Mouse (Mus musculus) left cerebral cortex, adult 8-10 months (tissue): ENCODE measurements around the gene Cacna2d1. TPM values are rescaled to one million over a fixed set of nuclear protein-coding genes. Genes with fewer than 3 reads are reported as not detected.

ENCODE experiments used
- DNase-seq, 2 experiments: peaks; one replicate each; pipeline ENCODE4 v3.0.0; 2022; ENCODE audit warnings: low spot score in 2 of 2
- total RNA-seq, 4 experiments: library from RNA; stranded (reverse); gene quantifications; 2 replicates each; pipeline ENCODE4 v1.2.4; 2022

Cacna2d1 gene
- total RNA-seq, 4 experiments from 2014 or later = 146 to 167 (median 156) TPM

- DNase-seq = no peak
Measured at GRCm38 (mm10) chr5:16252738-16253513, 318.4 kb downstream of the Cacna2d1 start.

DNA sequence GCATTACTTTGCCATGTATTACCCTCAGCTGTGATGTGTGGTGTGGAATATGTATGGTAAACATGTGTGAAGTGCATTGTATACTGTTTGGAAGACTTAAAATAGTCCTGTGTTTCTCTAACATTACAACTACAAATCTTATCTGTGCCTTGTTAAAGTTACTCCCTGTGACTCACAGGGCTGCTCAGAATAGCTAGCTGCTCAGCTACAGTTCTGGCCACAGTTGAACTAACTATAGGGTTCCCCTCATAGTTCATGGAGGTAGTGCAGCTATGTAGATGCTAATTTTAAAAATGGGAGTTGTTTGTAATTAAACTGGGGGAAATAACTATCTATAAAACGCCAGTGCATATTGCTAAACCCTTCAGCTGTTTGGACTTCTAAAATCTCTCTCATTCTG is 319.3 kb downstream of the Cacna2d1 start:
- DNase-seq = no peak

DNA sequence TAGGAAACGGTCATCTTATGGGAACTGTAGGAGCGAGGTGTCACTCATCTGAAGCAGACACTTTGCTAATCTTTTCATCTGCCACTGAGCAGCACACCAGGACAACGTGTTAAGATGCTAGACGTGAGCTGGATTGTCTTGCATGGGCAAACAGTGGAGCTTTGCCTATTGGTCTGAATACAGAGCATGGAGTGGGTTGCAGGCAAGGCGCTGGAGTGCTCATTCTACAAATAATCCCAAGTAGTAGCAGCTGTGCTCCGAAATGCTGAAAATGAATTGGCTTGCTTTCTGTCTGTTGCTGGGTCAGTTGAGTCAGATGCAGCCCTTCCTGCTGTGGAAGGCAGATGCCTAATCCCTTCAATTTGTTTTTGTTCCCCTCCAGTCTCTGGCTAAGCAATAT is 330.9 kb downstream of the Cacna2d1 start:
- DNase-seq = no peak

- no peak for DNase-seq
Measured at GRCm38 (mm10) chr5:16277058-16277457, 342.6 kb downstream of the Cacna2d1 start.

GRCm38 (mm10) chr5:16281229-16281628 is 346.7 kb downstream of the Cacna2d1 start:
- DNase-seq = no peak

DNA sequence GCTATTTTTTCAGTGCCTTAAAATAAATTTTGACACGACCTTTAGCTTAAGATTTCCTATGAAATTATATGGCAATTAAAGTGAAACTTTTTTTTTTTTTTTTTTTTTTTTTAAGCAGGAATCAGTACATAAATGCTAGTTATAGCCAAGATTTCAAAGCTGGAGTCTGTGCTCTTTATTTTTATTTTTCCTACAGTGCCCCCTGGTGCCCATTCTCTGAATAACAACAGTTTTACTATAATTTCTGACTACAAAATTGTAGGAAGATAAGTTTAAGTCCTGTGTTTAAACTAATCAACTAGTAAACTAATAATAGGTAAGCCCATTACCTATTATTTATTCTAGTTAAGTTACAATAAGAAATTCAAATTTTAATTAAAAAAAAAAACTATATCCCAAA is 358.7 kb downstream of the Cacna2d1 start:
- no peak for DNase-seq

GRCm38 (mm10) chr5:16293825-16294224 is 359.3 kb downstream of the Cacna2d1 start:
- no peak for DNase-seq

- no peak for DNase-seq
Measured at GRCm38 (mm10) chr5:16294708-16295107, 360.2 kb downstream of the Cacna2d1 start.

DNA sequence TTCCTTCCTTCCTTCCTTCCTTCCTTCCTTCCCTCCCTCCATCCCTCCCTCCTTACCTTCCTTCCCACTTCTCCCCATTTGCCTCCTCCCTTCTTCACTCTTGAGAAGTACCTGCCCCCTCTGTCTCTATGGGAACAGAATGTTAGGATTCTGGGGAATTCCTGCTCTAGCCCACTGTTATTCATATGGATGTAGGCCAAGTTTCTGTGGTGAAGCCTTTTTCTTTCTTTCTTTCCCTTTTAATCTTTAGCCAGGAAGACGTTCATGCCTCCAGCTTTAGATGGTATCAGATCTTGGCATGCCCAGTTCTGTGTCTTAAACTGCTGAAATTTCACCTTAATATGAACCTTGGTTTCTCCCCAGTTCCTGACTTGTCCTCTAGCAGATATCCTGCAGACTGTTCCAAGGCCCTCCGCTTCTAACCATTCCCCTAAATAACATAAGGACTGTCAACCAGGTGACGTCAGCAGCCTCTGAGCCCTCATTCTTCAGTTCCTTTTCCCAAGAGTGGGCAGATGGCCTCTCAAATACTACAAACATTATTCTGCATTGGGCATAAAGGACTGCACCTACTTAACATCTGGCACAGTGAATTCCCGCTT is 362.8 kb downstream of the Cacna2d1 start:
- DNase-seq = no peak

DNA sequence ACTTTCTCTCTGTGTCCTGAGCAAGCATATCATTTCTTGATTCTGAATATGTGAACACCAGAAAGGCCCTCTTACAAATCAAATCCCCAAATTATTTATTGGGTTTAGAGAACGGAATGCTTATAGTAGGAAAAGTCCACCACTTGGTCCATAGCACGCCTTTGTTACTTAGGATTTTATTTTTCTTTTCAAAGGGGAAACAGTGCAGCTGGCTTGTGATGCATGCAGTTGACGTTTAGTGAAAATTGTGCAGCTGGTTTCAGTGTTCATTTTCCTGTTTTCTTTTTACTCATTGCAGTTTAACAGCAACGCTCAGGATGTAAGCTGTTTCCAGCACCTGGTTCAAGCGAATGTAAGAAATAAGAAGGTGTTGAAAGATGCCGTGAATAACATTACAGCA is 365.1 kb downstream of the Cacna2d1 start:
- no peak for DNase-seq

GRCm38 (mm10) chr5:16309168-16310006 is 374.9 kb downstream of the Cacna2d1 start:
- peak; percentile 30 to 58 for DNase-seq

DNA sequence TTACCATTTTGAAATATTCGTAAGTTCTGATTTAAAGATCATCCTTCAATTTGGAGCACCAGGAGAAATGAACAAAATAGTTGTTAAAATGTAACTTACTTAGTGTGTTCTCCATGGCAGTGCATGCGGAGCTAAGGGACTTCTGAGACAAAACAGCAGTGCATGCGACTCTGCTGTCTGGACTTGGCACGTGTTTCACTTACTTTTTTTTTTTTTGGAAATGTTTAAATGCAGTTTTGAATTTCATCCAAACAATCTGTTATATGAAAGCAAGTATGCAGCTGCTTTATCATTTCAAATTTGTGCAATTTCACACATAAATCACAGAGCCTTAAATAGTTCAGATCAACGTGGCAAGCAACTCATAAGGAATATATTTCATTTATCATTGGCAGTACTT is 379.8 kb downstream of the Cacna2d1 start:
- DNase-seq = no peak

- DNase-seq = no peak
Measured at GRCm38 (mm10) chr5:16315983-16316390, 381.5 kb downstream of the Cacna2d1 start.

- DNase-seq = no peak
Measured at GRCm38 (mm10) chr5:16317680-16318242, 383.3 kb downstream of the Cacna2d1 start.

GRCm38 (mm10) chr5:16326610-16327009 is 392.1 kb downstream of the Cacna2d1 start:
- DNase-seq = no peak

GRCm38 (mm10) chr5:16345393-16345792 is 410.9 kb downstream of the Cacna2d1 start:
- no peak for DNase-seq

DNA sequence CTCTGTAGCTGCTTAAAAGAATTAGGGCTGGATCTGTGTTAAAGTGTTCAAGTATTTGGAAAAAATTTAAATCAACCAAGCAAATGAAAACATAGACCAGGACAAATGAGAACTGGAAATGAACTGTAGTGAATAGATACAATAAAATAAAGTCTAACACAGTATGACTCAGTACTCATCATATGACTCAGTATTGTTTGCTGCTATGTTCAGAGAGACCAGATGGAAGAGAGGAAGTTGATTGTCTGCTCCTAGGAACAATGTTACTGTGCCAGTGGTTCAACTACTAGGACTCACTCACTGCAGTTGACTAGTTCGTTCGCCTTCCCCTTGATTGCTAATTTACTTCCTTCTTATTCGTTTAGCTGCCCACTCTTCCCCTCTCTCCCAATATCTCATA is 421.3 kb downstream of the Cacna2d1 start:
- no peak for DNase-seq

DNA sequence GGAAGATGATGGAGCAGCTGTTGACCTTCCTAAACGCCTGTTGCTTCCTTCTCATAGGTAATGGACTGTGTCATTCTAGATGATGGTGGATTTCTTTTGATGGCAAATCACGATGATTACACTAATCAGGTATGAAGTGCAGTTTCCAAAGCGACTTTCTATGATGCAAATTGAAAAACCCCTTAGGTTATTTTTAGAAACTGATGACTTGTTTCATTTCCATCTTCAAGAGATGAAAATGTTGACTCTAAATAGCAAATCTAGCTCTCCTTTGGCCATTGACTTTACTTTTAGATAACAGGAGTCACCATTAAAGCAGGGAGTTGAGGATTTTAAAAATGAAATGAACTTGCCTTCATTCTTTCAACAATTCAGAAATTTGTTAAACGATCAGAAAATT is 423.2 kb downstream of the Cacna2d1 start:
- DNase-seq = no peak

GRCm38 (mm10) chr5:16362076-16362475 is 427.6 kb downstream of the Cacna2d1 start:
- no peak for DNase-seq

DNA sequence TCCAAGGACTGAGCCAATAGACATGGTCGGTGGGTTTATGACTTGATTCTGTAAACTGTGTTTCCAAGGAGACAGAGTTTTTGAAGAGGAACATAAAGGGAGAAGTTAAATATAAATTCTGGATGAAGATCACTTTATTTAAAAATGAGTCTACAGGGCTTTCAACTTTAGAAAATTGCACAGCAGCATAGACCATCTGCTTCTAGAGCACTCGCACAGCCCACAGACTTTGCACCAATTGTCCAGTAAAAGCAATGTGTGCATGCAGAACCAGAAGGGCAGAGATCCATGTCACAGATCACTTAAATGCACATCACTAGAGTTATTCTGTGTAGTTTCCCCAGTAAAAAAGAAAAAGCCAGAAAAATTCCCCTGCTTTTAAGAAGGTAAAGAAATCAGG is 428.7 kb downstream of the Cacna2d1 start:
- no peak for DNase-seq

DNA sequence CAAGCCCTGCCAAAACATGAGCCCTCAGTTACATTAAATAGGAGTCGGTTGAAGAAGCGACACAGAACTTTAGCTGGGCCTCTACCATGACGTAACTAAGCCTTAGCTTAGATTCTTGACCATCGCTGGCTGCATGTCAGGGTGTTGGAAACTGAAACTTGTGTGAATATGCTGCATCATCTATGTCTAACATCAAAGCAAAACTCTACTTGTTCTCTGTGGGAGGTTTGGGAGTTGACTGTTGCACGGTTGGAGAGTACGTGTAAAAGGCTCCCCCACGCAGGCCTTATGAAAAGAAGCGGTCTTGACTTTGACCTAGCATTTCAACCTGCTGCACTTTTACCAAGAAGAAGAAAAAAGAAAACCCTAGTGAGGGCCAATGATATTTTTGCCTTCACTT is 436.2 kb downstream of the Cacna2d1 start:
- no peak for DNase-seq

- DNase-seq = no peak
Measured at GRCm38 (mm10) chr5:16373966-16374365, 439.5 kb downstream of the Cacna2d1 start.
